Mouse (Mus musculus): ENCODE data around the gene Jun.

Jun gene

GRCm38 (mm10) chr4:95074319-95074718, 22.3 kb upstream of the Jun start:
- in situ Hi-C loops (cut with MboI; ENCODE audit: low sequenced_read_pairs): loop anchor here (25.0 kb wide), 1 partner anchor 213 kb away; no protein-coding TSS in a partner anchor

- in situ Hi-C loops (cut with MboI; ENCODE audit: low sequenced_read_pairs): loop anchor here (25.0 kb wide), 1 partner anchor 214 kb away; no protein-coding TSS in a partner anchor
These were observed 21.3 kb upstream of the Jun start for GRCm38 (mm10) chr4:95073214-95073750.

GRCm38 (mm10) chr4:95070407-95070806, 18.4 kb upstream of the Jun start:
- in situ Hi-C loops (cut with MboI; ENCODE audit: low sequenced_read_pairs): loop anchor here (25.0 kb wide), 1 partner anchor 217 kb away; no protein-coding TSS in a partner anchor

- in situ Hi-C loops (cut with MboI; ENCODE audit: low sequenced_read_pairs): loop anchor here (25.0 kb wide), 1 partner anchor 219 kb away; no protein-coding TSS in a partner anchor
These were observed 16.3 kb upstream of the Jun start for GRCm38 (mm10) chr4:95068045-95068948.

GRCm38 (mm10) chr4:95063609-95064210, 11.7 kb upstream of the Jun start:
- in situ Hi-C loops (cut with MboI; ENCODE audit: low sequenced_read_pairs): loop anchor here (25.0 kb wide), 1 partner anchor 224 kb away; no protein-coding TSS in a partner anchor

GRCm38 (mm10) chr4:95062873-95063272, 10.9 kb upstream of the Jun start:
- in situ Hi-C loops (cut with MboI; ENCODE audit: low sequenced_read_pairs): loop anchor here (25.0 kb wide), 1 partner anchor 224 kb away; no protein-coding TSS in a partner anchor

GRCm38 (mm10) chr4:95057264-95057663, 5.2 kb upstream of the Jun start:
- in situ Hi-C loops (cut with MboI; ENCODE audit: low sequenced_read_pairs): loop anchor here (25.0 kb wide), 1 partner anchor 230 kb away; no protein-coding TSS in a partner anchor

- in situ Hi-C loops (cut with MboI; ENCODE audit: low sequenced_read_pairs): loop anchor here (25.0 kb wide), 1 partner anchor 232 kb away; no protein-coding TSS in a partner anchor
These were observed 3.3 kb upstream of the Jun start for GRCm38 (mm10) chr4:95055276-95055675.

- in situ Hi-C loops (cut with MboI; ENCODE audit: low sequenced_read_pairs): loop anchor here (25.0 kb wide), 1 partner anchor 233 kb away; no protein-coding TSS in a partner anchor
These were observed 2.3 kb upstream of the Jun start for GRCm38 (mm10) chr4:95054336-95054735.

- in situ Hi-C loops (cut with MboI; ENCODE audit: low sequenced_read_pairs): loop anchor here (25.0 kb wide), 1 partner anchor 234 kb away; no protein-coding TSS in a partner anchor
These were observed 1.7 kb upstream of the Jun start for GRCm38 (mm10) chr4:95053791-95054117.

- in situ Hi-C loops (cut with MboI; ENCODE audit: low sequenced_read_pairs): loop anchor here (25.0 kb wide), 1 partner anchor 234 kb away; no protein-coding TSS in a partner anchor
These were observed 1.2 kb upstream of the Jun start for GRCm38 (mm10) chr4:95053041-95053790.

GRCm38 (mm10) chr4:95051311-95051871, 631 bp downstream of the Jun start:
- in situ Hi-C loops (cut with MboI; ENCODE audit: low sequenced_read_pairs): loop anchor here (25.0 kb wide), 1 partner anchor 236 kb away; no protein-coding TSS in a partner anchor

GRCm38 (mm10) chr4:95050518-95051278, 1.3 kb downstream of the Jun start:
- in situ Hi-C loops (cut with MboI; ENCODE audit: low sequenced_read_pairs): loop anchor here (25.0 kb wide), 1 partner anchor 237 kb away; no protein-coding TSS in a partner anchor

- in situ Hi-C loops (cut with MboI; ENCODE audit: low sequenced_read_pairs): loop anchor here (25.0 kb wide), 1 partner anchor 237 kb away; no protein-coding TSS in a partner anchor
These were observed 2.0 kb downstream of the Jun start for GRCm38 (mm10) chr4:95049884-95050517.

- in situ Hi-C loops (cut with MboI; ENCODE audit: low sequenced_read_pairs): no loop called here
These were observed 2.9 kb downstream of the Jun start for GRCm38 (mm10) chr4:95049153-95049552.

GRCm38 (mm10) chr4:95048731-95049100, 3.3 kb downstream of the Jun start:
- in situ Hi-C loops (cut with MboI; ENCODE audit: low sequenced_read_pairs): no loop called here

- in situ Hi-C loops (cut with MboI; ENCODE audit: low sequenced_read_pairs): no loop called here
These were observed 3.8 kb downstream of the Jun start for GRCm38 (mm10) chr4:95048021-95048730.

GRCm38 (mm10) chr4:95045133-95045532, 6.9 kb downstream of the Jun start:
- in situ Hi-C loops (cut with MboI; ENCODE audit: low sequenced_read_pairs): no loop called here
